Mouse (Mus musculus) hindbrain, embryonic 14.5 days (tissue): ENCODE data around the gene Cdc34b. TPM values are rescaled to one million over a fixed set of nuclear protein-coding genes. Genes with fewer than 3 reads are reported as not detected.

Experiments
- polyA plus RNA-seq: library from polyadenylated mRNA; unstranded; fragments of >200 nt; fragmentation: Nextera tagmentation; extraction: Ambion mirVana; gene quantifications from 2 replicates; pipeline ENCODE4 v1.2.1, GENCODE M21; 2014

Cdc34b gene
- polyA plus RNA-seq, 1 experiment from 2014 or later = not detected

Other genes starting within 250 kb of the Cdc34b start
- gene Epn3, start 241.8 kb upstream of the Cdc34b start, polyA plus RNA-seq = 1.6 and 2.0 TPM in 2 replicates
- 3.3 and 5.1 TPM in 2 replicates for gene Mycbpap, start 220.0 kb upstream of the Cdc34b start, polyA plus RNA-seq
- gene Rsad1, start 192.5 kb upstream of the Cdc34b start, polyA plus RNA-seq = 6.5 and 7.5 TPM in 2 replicates
- 0.15 and 0.37 TPM in 2 replicates for gene Chad, start 176.7 kb upstream of the Cdc34b start, polyA plus RNA-seq
- gene Acsf2, start 139.9 kb upstream of the Cdc34b start, polyA plus RNA-seq = 2.1 and 2.5 TPM in 2 replicates
- 132 and 139 TPM in 2 replicates for gene Lrrc59, start 112.0 kb upstream of the Cdc34b start, polyA plus RNA-seq
- gene Mrpl27, start 88.0 kb upstream of the Cdc34b start, polyA plus RNA-seq = 118 and 140 TPM in 2 replicates
- 3.1 and 4.2 TPM in 2 replicates for gene Eme1, start 87.8 kb upstream of the Cdc34b start, polyA plus RNA-seq
- gene Xylt2, start 64.3 kb upstream of the Cdc34b start, polyA plus RNA-seq = 13.2 and 14.8 TPM in 2 replicates
- 0.27 TPM in 1 of 2 replicates, not detected in the other for gene Gm11541, start 37.3 kb upstream of the Cdc34b start, polyA plus RNA-seq
- gene Tmem92, start 40.9 kb downstream of the Cdc34b start, polyA plus RNA-seq = not detected in 2 replicates
- gene Col1a1, start 194.4 kb downstream of the Cdc34b start, polyA plus RNA-seq = 125 and 157 TPM in 2 replicates
- gene Hils1, start 225.8 kb downstream of the Cdc34b start, polyA plus RNA-seq = not detected in 2 replicates
- gene Sgca, start 234.5 kb downstream of the Cdc34b start, polyA plus RNA-seq = 0.17 TPM in 1 of 2 replicates, not detected in the other
- 27.1 and 27.5 TPM in 2 replicates for gene Ppp1r9b, start 249.3 kb downstream of the Cdc34b start, polyA plus RNA-seq